Mouse (Mus musculus) lung, adult 18-20 months (tissue): ENCODE data around the gene Fbxo8.

Experiments used
- DNase-seq, 2 experiments: peaks; one replicate each; pipeline ENCODE4 v3.0.0; 2022; ENCODE audit warnings: mixed read lengths in 2 of 2

Gene Fbxo8

DNA sequence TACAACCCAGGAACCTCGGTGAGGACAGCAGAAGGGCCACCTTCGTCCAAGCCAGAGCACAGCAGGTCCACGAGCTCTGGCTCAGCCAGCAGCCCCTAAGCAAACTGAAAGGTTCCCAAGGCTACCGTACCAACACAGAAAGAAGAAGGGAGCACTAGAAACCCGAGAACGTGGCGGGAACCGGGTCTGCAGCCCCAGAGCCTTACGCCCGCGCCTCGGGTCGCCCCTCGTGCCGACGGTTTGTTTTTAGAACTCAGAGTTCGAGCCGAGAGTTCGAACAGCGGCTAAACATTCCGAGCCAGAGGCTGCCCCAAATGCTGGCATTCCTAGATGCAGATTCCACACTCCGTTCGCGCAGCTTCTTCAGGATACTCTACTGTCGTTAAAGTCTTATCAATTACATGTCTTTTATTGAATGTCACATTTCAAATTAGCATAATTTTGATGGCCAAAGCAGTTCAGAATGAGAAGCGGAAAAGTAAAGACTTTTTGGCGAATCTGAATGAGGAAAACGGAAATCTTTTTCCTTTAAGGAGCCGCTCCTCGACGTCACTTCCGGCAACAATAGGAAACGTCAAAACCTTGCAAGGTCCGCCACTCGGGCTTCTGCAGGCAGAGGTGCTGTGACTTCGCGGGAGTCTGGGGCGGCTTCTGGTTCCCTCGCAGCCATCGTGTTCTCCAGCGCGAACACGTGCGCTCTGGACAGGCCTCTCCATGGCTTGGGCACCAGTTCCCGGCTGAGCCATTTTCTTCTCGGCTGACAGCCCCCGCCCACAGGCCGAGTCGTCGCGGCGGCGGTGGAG is at the start of gene Fbxo8, which contains the start of gene Cep44:
Fbxo8 (plus strand) TSS at position 533 of the 803 bp plus-strand sequence.
Cep44 (minus strand) TSS at position 490 of the 803 bp plus-strand sequence.
- DNase-seq = peak; percentile 79 to 81

DNA sequence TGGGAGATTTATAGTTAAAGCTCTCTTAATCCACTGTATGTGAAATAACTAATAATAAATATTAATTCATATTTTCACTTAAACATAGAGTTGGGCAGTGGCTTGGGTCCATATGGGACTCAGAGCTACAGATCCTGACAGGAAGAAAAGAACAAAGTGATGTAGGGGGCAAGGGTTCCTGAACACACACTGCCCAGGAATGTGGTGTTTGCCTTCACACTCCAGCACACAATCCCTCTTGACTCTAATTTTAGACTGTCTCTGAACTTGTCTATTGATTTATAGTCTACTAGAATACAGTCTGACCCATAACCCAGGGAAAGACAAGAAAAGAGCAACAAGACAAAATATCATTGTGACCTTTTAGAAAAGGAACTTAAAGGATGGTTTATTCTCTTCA is 49.0 kb upstream of the Fbxo8 start:
- DNase-seq = no peak

DNA sequence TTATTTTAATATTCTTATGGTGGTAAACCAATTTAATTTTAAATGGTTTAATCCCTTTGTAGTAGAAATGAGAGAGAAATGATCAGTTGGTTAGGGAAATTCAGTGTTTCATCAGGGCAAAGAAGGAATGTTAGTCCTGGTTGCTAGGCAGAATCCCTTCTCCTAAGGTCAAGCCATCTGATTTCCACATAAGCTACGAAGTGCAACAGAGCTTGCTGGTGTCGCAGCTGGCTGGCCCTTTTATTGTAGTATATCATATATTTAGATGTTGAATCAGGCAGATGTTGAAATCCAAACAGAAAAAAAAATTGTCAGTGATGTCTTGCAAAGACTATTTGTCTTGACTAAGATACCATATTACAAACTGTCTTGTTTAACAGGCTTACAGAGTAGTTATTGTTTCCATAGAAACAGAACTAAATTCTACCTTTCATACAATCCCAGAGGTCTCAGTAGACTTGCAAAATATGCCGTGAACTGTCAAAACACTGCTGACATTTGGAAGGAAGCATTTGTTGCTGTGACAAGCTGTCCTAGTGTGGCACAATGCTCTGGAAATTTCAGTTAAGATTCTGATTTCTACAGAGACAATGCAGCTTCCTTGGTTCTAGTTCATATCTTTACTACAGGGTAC is 42.5 kb upstream of the Fbxo8 start:
- DNase-seq = no peak

DNA sequence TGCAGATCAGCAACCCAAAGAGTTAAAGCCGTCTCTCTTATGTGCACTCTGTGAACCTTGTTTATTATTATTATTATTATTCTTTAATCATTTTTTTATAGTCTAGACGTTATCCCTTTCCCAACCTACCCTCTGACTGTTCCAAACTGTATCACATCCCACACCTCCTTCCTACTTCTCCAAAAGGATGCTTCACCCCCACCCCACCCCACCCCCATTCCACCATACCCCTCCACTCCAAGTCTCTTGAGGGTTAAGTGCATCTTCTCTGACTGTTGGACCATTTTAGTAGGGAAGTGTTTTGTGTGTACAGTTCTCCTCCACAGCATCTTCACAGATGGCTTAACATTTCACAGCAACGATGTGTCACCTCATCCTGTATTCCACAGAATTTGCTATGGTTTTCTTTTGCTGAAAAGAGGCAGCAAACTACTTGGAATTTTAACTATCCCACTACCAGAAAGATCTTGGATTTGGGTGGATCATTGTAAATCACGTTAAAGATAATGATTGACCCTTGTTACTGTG is 41.9 kb upstream of the Fbxo8 start:
- DNase-seq = no peak

DNA sequence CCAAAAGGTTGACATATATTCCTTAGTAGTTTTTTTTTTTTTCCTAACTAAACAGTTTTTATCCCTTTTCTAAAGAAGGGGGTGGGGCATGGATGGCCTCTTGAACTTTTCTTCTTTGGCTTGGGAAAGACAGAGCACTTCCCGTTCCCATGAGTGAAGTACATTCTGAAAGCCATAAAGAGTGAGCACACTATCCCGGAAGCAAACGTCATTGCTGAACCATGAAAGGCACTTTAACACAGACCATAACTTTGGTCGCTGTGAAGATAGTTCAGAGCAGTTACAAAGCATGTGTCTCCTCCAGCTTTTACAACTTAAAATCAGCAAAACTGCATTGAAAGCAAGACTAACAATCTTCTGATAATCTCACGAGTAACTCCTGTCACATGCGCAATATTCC is 32.0 kb upstream of the Fbxo8 start:
- no peak for DNase-seq

DNA sequence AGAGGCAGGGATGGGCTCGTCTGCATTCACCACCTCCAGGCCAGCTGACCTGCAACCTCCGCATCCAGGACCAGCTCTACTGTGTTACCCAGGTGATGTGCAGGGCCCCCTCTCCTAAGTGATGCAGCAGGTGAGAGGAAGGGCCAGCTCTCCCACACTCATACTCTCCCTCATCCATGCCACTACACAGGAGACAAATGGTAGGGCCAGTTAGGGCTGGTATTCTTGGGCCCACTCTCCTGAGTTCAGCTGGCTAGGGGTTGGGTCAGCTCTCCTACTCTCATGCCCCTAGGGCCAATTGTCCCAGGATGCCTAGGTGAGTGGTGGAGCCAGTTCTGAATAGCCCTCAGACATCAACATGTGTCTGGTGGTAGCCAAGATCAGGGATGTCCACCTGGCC is 30.6 kb upstream of the Fbxo8 start:
- DNase-seq = no peak

DNA sequence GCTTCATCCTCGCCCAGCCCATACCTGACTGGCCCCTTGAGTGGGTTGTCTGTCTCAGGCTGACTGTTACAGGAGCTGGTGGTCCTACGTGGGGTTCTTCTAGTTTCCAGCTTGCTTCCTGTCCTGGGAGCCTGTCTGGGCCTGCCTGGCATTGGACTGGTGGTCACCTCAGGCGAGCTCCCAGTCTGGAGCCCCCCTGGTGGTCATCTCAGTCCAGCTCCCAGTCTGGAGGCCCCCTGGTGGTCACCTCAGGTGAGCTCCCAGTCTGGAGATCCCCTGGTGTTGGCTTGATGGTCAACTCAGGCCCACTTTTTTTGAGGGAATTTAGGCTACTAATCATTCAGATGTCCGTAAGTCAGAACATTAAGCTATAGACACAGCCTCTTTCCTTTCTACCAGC is 29.8 kb upstream of the Fbxo8 start:
- no peak for DNase-seq

DNA sequence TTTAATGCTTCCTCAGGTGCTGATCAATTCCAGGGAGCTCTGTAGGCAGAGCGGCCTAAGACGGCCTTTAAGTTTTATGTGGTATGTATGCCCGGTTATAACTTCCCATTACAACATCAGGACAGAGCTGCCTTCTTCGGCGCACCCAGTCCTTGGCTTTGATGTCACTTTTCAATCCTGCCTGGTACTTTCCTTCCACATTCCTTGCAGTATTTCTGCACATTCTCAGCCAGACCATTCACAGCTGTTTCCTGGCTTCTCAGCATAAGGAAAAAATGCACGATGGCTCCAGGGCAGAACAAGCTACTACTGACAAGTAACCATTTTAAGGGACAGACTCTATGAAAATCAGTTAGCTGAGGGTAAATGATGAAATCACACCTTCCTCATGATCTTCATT is 22.0 kb upstream of the Fbxo8 start:
- DNase-seq = no peak

DNA sequence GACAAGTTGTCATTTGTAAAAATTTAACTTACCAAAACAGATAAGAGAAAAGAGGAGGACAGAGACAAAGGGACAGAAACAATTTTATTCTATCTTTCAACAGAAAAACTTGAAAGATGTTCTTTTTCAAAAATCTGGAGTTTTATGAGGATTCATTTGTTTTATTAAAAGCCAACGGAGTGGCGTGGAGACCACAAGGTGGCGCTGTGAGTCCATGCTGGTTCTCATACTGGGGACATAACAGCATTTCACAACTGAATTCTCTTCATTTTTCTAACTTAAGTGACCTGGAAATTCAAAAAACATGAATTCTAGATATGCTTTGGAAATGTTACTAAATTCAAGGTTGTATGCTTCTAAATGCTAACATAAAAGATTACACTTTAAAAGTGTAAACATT is 20.5 kb upstream of the Fbxo8 start:
- peak; percentile 15 to 36 for DNase-seq

DNA sequence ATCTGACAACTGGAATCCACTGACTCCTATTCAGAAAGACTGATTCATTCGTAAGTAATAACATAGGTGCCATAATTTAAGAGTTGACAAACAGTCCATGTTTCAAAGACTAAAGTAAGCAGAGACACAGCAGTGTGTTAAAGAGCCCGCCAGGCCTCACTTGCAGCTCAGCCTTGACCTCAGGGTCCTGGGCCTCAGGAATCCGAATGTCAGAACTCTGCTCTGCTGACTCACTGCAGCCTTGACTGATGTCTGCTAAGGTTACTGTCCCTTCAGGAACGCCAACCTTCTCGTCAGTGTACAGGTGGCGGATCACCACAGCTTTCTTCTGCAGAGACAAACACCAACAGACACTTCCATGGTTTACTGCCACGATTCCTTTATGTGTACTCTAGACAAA is 10.2 kb upstream of the Fbxo8 start:
- no peak for DNase-seq

DNA sequence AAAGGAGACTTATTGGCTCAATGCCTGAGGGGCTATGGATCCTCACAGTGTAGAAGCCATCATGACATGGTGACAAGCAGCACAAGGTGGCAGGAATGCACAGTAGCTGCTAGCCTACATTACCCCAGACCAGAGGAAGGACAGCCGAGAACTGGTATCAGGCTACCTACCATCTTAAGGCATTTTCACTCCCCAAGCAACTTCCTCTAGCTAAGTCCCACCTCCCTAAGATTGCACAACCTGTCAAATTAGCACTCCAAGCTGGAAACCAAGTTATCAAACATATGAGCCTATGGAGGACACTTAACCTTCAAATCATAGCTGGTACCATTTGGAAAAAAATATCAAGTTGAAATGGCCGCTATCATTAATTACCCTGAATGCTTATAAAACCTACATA is 3.0 kb upstream of the Fbxo8 start:
- DNase-seq = no peak

DNA sequence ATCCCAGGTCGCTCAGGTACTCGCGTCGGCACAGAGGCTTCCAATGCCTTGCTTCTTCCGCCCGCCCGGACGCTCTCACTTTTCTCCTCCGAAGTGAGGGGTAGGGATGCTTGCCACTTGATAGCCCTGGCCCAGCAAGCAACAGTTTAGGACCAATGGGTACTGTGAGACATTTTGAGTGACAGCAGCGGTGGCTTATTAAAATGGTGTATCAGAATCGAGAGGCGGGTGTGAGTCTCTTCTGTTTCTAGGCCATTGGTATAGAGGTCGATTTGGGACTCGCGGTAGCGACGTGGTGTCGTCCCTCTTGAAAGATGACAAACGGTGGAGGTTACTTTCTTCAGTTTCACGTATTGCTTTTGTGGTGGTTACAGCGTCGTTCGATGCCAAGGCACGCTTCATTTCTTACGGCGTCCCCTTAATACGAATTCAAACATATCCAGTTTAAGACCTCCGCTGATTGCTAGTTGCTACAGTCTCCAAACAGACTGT is 517 bp downstream of the Fbxo8 start:
- DNase-seq = peak; percentile 92 to 94

DNA sequence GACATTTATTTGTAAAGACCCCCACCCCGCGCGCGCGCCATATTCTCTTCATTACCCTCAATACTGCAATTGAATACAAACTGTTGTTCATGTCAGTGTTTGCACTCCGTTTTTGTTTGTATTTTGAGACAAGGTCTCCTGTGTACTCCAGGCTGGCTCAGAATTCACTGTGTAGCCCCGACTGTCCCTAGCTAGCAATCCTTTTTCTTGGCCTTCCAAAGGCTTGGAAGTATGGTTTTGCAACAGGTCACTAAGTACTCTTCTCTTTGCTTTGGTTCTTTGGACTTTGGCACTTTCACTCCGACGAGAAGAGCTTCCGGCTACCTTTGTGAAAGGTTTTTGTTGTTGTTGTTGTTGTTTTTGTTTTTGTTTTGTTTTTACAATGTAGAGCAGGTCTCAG is 1.2 kb downstream of the Fbxo8 start:
- DNase-seq = no peak

DNA sequence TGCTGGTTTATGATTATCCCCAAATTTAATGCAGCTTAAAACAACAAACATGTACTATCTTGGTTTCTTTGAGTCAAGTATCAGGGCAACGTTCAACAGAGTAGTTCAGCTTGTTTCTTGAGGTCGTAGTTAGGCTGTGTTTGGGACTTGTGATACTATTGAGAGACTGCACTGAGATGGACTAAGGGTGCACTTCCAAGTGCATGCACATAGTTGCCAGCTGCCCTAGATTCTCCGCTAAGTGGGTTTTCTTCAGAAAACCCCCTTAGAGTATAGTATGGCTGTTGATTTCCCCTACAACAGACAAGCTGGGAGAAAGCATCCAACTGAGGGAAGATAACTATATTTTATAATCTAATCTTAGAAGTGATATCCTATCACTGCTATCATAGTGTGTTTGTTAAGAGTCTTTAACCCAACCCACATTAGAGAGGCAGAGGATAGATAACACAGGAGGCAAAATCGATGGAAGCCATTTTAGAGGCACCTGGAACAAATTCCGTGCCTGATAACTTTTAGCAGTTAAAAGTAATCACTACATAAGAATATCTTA is 1.7 kb downstream of the Fbxo8 start:
- DNase-seq = no peak

DNA sequence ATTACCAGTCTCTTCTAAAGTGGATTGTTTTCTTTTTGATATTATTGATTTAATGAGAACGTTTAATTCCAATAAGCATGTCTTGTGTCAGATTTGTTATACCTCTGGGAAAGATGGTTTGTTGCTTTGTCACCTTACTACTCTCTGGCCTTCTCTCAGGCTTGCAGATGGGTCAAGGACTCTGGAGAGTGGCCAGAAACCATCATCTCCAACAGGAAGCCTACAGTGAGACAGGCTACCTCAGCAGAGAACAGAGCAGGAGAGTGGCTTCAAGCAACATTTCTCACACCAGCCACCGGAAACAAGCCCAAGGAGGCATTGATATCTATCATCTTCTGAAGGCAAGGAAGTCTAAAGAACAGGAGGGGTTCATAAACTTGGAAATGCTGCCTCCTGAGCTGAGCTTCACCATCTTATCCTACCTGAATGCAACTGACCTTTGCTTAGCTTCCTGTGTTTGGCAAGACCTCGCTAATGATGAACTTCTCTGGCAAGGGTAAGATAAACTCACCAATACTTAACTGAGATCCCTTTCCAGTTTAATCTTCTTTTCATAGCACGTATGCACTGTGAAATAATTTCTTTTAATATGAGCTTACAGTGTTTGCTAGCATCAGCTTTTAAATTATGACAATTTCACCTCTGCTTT is 13.6 kb downstream of the Fbxo8 start:
- no peak for DNase-seq

DNA sequence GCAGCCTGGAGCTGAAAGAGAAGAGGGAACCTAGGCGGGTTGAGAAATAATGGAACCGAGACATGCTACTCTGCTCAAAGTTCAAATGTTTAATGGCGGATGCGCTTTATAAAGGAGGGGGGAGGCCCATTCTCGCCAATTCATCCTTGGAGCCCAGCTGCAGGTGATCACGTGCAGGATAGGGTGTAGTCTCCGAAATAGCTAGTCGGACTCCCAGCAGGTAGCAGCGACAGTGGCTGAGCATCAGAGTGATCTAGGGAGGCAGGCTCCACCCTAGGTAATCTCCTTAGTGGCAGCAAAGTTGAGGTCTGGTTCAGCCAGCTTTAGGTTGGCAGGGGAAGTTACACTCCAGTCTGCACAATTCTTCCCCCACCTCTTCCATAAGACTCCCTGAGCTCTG is 16.0 kb downstream of the Fbxo8 start:
- DNase-seq = no peak

DNA sequence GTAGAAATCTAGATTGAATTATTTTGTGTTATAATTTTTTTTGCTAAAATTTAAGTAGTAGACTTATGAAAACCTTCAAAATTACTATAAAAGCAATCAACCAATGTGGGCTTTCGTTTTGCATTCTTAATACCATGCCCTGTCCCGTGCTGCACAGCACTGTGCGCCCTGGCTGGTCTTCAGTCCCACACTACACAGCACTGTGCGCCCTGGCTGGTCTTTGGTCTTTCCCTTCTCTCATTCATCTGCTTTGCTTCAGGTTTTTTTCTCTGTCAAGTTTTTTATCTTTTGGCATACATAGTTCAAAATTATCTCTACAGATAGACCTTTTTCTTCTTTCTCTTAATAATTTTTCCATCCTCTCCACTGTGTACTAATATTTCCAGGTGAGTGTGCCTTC is 30.0 kb downstream of the Fbxo8 start:
- DNase-seq = no peak

DNA sequence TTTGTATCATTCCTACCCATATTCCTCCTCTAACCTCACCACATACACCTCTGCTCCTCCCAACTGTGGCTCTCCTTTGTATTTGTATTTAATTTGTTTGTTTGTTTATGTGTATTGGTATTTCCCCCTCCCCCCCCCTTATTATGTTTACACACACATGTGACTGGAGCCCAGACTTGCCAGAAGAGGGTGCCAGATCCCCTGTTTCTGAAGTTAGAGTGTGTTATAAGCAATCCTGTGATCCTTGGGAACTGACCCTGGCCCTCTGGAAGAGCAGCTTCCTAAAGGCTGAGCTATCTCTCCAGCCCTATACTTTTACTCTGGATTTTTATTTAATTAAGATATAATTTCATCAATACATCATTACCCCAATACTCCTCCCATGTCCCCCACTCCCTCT is 32.0 kb downstream of the Fbxo8 start:
- peak in 1 of 2 experiments; percentile 11 for DNase-seq

DNA sequence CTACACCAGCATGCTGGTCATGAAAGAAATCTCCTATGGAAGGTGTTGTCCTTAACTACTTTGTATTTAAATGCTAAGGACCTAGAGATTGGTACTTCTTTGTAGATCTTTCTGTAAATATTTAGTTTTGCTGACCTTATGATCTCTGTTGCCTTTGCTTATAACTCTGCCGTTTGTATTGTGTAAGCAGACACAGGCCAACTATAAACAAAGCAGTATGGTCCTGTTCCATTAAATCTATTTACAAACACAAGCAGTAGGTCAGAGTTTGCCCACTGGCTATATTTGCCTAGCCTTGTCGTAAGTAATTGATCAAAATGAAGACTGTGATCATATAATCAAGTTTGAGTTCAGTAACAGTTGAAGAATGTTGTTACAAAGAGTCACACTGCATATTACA is 38.1 kb downstream of the Fbxo8 start:
- DNase-seq = no peak

DNA sequence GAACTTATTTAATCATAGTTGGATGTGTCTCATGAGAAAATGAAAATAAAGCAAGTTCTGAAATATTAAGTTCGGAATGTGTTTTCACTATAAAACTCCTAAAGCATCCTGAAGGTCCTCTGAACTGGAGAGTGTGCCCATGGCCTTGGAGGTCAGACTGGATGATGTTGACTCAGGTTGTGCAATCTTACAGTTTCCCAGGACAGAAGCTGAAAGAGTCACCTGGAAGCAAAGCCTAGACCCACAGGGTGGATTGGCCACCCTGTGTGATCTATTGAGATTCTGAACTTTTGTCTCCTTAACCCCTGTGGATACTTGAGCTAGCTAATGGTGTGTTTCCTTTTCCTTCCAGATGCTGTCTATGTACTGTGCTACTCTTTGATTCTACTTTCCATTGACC is 40.2 kb downstream of the Fbxo8 start:
- DNase-seq = peak in 1 of 2 experiments; percentile 14

DNA sequence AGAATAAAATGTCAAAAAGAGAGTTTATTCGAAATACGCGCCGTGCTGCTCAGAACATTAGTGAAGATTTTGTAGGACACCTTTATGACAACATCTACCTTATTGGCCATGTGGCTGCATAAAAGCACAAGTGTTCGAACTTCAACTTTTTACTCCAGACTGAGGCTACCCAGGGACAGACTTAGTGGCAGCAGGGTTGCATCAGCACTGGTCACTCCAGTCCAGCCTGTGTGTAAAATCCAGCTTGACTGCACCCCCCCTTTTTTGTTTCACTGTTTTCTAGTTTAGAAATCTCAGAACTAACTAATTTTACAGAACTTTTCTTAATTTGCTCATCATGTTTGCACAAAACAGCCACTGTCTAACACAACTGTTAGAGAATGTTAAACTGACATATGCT is 40.6 kb downstream of the Fbxo8 start:
- no peak for DNase-seq

DNA sequence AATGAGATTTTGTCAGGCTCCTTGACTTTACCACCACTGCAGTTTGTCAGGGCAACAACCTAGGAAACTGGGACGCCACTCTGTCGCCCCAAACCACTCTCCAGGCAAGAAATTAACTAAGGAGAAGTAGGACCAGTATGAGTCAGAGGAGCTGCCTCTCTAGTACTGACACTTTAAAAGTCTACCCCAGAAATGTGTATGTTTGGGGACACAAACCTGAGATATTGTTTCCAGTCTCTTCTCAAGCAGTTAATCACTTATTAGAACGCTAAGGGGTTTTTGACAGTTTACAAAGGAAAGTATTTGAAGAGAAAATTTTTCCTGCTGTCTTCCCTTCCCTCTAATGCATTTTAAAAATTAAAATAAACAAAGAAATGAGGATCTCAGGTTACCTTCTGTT is 55.6 kb downstream of the Fbxo8 start:
- DNase-seq = no peak

DNA sequence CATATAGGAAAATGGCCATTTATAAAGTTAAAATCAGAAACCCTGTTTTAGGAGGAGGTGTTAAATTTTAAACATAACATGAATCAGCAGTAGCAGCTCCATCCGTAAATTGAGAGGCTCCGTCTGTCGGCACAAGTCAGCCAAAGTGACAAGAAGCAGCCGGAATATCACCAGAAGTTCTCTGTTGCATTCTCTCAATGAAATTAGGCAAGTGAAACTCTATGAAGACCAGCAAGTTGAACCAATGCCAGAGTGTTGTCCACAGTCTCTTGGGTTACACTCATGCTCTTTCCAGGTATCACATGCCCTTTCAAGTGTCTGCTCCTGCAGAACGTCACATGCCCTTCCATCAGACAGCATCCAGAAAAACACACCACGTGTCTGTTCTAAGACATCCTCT is 60.8 kb downstream of the Fbxo8 start:
- DNase-seq = no peak
